Mouse (Mus musculus): ENCODE data around the gene Avpi1. TPM values are rescaled to one million over a fixed set of nuclear protein-coding genes. Genes with fewer than 3 reads are reported as not detected.

The Avpi1 gene
- total and polyA plus RNA-seq, 2 experiments from 2014 or later = 16.4 to 23.7 TPM

- no peak for TF ChIP-seq CTCF (IDR thresholded peaks at IDR 0.05; ENCODE audit: low read depth)
- WGBS = 89% methylated on average over 8 of the region's 8 CpGs
- no peak for ATAC-seq
- no peaks in the 10 kb centered on the region for H3K4me1 ChIP-seq (ENCODE audit: insufficient read depth, low read length)
- H3K27me3 ChIP-seq (ENCODE audit: insufficient read depth, low read length) = no peaks in the 10 kb centered on the region
- H3K9ac ChIP-seq (replicated peaks; ENCODE audit: low read length) = no peak overlapping the region
- no peaks in the 10 kb centered on the region for H3K9me3 ChIP-seq (ENCODE audit: low read length)
- H3K4me3 ChIP-seq (ENCODE audit: low read length) = no peak overlapping the region
- DNase-seq (ENCODE audit: low spot score) = no peak
- no peak overlapping the region for H3K4me2 ChIP-seq (ENCODE audit: low read depth, low read length)
- H3K36me3 ChIP-seq (ENCODE audit: insufficient read depth, low read length) = peaks cover 43% of the 10 kb centered on the region
- no peak overlapping the region for H3K27ac ChIP-seq
Observed at GRCm38 (mm10) chr19:42120451-42120850, 8.4 kb downstream of the Avpi1 start.

DNA sequence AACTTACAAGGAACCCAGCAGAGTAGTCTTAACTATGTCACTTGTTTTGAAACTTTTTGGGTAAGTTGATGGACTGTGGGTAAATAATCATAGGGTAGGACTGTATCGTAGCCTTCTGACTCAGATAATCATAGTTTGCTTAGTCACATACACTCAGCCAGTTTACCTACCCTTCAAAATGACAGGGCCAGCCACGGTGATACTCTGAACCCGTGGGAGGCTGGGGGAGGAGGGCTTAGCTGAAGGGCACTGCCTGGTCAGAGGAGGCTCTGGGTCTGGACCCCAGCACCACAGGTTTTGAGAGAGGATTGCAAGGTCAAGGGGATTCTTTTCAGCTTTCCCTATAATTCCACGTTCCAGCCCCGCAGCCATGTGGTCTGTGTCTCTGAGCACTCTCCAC, 10.3 kb downstream of the Avpi1 start:
- Histone ChIP-seq H3K4me1 (ENCODE audit: insufficient read depth, low read length) (no peaks in the 10 kb centered on the region), H3K9me3 (ENCODE audit: low read length) (no peaks in the 10 kb centered on the region), H3K4me3 (ENCODE audit: low read length) (no peak overlapping the region), H3K9ac (replicated peaks; ENCODE audit: low read length) (no peak overlapping the region), H3K27ac (no peak overlapping the region), H3K27me3 (ENCODE audit: insufficient read depth, low read length) (no peaks in the 10 kb centered on the region), H3K36me3 (ENCODE audit: insufficient read depth, low read length) (peaks cover 54% of the 10 kb centered on the region), H3K4me2 (ENCODE audit: low read depth, low read length) (no peak overlapping the region)
- ATAC-seq = no peak
- WGBS = 88% methylated on average over 5 of the region's 5 CpGs
- no peak for DNase-seq (ENCODE audit: low spot score)
- TF ChIP-seq CTCF (IDR thresholded peaks at IDR 0.05; ENCODE audit: low read depth) = no peak

DNA sequence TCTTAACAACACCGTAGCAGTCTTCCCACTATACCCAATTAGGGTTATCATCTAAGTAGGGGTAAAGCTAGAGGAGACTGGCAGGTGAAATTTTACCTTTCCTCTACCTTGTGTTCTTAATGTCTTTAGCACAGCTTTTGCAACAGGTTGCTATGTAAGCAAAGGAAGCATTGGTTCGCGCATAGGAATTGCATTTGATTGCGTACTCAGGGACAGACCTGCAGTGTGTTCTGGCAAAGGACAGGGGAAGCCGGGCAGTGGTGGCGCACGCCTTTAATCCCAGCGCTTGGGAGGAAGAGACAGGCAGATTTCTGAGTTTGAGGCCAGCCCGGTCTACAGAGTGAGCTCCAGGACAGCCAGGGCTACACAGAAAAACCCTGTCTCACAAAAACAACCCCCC, 10.7 kb downstream of the Avpi1 start:
- no peak for DNase-seq (ENCODE audit: low spot score)
- H3K4me3 ChIP-seq (ENCODE audit: low read length) = no peak overlapping the region
- no peaks in the 10 kb centered on the region for H3K27me3 ChIP-seq (ENCODE audit: insufficient read depth, low read length)
- H3K36me3 ChIP-seq (ENCODE audit: insufficient read depth, low read length) = peaks cover 51% of the 10 kb centered on the region
- TF ChIP-seq CTCF (IDR thresholded peaks at IDR 0.05; ENCODE audit: low read depth) = no peak
- H3K4me1 ChIP-seq (ENCODE audit: insufficient read depth, low read length) = no peaks in the 10 kb centered on the region
- no peak overlapping the region for H3K4me2 ChIP-seq (ENCODE audit: low read depth, low read length)
- no peak overlapping the region for H3K9ac ChIP-seq (replicated peaks; ENCODE audit: low read length)
- no peak overlapping the region for H3K27ac ChIP-seq
- 96% methylated on average over 9 of the region's 9 CpGs for WGBS
- H3K9me3 ChIP-seq (ENCODE audit: low read length) = no peaks in the 10 kb centered on the region
- ATAC-seq = no peak

GRCm38 (mm10) chr19:42115783-42116335, 13.0 kb downstream of the Avpi1 start:
- H3K4me2 ChIP-seq (ENCODE audit: low read depth, low read length) = no peak overlapping the region
- no peak for DNase-seq (ENCODE audit: low spot score)
- no peak overlapping the region for H3K9ac ChIP-seq (replicated peaks; ENCODE audit: low read length)
- no peaks in the 10 kb centered on the region for H3K9me3 ChIP-seq (ENCODE audit: low read length)
- H3K36me3 ChIP-seq (ENCODE audit: insufficient read depth, low read length) = peaks cover 37% of the 10 kb centered on the region
- no peaks in the 10 kb centered on the region for H3K4me1 ChIP-seq (ENCODE audit: insufficient read depth, low read length)
- ATAC-seq = no peak
- WGBS = 93% methylated on average over 4 of the region's 4 CpGs
- H3K4me3 ChIP-seq (ENCODE audit: low read length) = no peak overlapping the region
- no peak for TF ChIP-seq CTCF (IDR thresholded peaks at IDR 0.05; ENCODE audit: low read depth)
- H3K27ac ChIP-seq = no peak overlapping the region
- no peaks in the 10 kb centered on the region for H3K27me3 ChIP-seq (ENCODE audit: insufficient read depth, low read length)

DNA sequence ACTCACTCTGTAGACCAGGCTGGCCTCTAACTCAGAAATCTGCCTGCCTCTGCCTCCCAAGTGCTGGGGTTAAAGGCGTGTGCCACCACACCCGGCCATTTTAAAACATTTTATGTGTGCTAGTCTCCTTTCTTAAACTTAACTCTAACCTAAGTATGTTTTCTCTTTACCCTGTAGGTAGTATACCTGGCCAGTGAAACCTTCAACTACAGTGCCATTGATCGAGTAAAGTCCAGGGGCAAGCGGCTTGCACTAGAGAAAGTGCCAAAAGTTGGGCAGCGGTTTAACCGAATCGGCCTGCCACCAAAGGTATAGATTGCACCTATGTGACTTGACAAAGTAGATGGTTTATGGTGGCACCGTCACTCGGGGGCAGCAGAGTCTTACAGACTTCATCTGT, 24.2 kb downstream of the Avpi1 start:
- Histone ChIP-seq H3K36me3 (ENCODE audit: insufficient read depth, low read length) (peaks cover 36% of the 10 kb centered on the region), H3K4me1 (ENCODE audit: insufficient read depth, low read length) (no peaks in the 10 kb centered on the region), H3K27ac (no peak overlapping the region), H3K4me2 (ENCODE audit: low read depth, low read length) (no peak overlapping the region), H3K27me3 (ENCODE audit: insufficient read depth, low read length) (no peaks in the 10 kb centered on the region), H3K9ac (replicated peaks; ENCODE audit: low read length) (no peak overlapping the region), H3K4me3 (ENCODE audit: low read length) (no peak overlapping the region), H3K9me3 (ENCODE audit: low read length) (no peaks in the 10 kb centered on the region)
- 97% methylated on average over 9 of the region's 9 CpGs for WGBS
- DNase-seq (ENCODE audit: low spot score) = no peak
- no peak for TF ChIP-seq CTCF (IDR thresholded peaks at IDR 0.05; ENCODE audit: low read depth)
- ATAC-seq = no peak

- peaks cover 15% of the 10 kb centered on the region; the same call in 1 of the 2 replicates for H3K36me3 ChIP-seq (ENCODE audit: insufficient read depth, low read length)
- no peaks in the 10 kb centered on the region for H3K4me1 ChIP-seq (ENCODE audit: insufficient read depth, low read length)
- no peak overlapping the region for H3K27ac ChIP-seq
- DNase-seq (ENCODE audit: low spot score) (no peak), ATAC-seq (no peak)
- no peak for TF ChIP-seq CTCF (IDR thresholded peaks at IDR 0.05; ENCODE audit: low read depth)
- H3K27me3 ChIP-seq (ENCODE audit: insufficient read depth, low read length) = no peaks in the 10 kb centered on the region
- WGBS = 91% methylated on average over 3 of the region's 3 CpGs
- H3K4me2 ChIP-seq (ENCODE audit: low read depth, low read length) = no peak overlapping the region
- H3K4me3 ChIP-seq (ENCODE audit: low read length) = no peak overlapping the region
- H3K9ac ChIP-seq (replicated peaks; ENCODE audit: low read length) = no peak overlapping the region
- H3K9me3 ChIP-seq (ENCODE audit: low read length) = no peaks in the 10 kb centered on the region
Observed at GRCm38 (mm10) chr19:42099406-42099805, 29.5 kb downstream of the Avpi1 start.

DNA sequence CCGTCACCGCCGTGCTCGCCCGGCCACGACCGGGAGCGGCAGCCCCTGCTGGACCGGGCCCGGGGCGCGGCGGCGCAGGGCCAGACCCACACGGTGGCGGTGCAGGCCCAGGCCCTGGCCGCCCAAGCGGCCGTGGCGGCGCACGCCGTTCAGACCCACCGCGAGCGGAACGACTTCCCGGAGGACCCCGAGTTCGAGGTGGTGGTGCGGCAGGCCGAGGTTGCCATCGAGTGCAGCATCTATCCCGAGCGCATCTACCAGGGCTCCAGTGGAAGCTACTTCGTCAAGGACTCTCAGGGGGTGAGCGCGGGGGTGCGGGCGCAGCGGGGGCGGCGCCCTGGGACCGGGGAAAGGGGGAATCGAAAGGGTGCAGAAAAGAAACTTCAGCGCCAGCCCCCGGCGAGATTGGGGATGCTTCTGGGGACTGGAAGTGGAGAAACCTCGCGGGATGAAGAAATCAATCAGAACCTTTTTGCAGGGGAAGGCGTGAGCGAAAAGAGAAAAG, 38.2 kb downstream of the Avpi1 start:
- no peak for TF ChIP-seq CTCF (IDR thresholded peaks at IDR 0.05; ENCODE audit: low read depth)
- Histone ChIP-seq H3K27me3 (ENCODE audit: insufficient read depth, low read length) (no peaks in the 10 kb centered on the region), H3K9me3 (ENCODE audit: low read length) (no peaks in the 10 kb centered on the region), H3K4me3 (ENCODE audit: low read length) (peak overlapping the region; percentile 85), H3K4me1 (ENCODE audit: insufficient read depth, low read length) (peaks cover 10% of the 10 kb centered on the region), H3K9ac (replicated peaks; ENCODE audit: low read length) (peak overlapping the region; percentile 90), H3K36me3 (ENCODE audit: insufficient read depth, low read length) (no peaks in the 10 kb centered on the region), H3K27ac (peak overlapping the region; percentile 93), H3K4me2 (ENCODE audit: low read depth, low read length) (peak overlapping the region; percentile 66)
- ATAC-seq (peak; percentile 57), DNase-seq (ENCODE audit: low spot score) (peak; percentile 43)
- WGBS = 0% methylated on average over 52 of the region's 52 CpGs
